20 mouse cellular contexts compared by ENCODE assay signal in genomic region chr6:49578340-49578739, GRCm38 (mm10).
A peak's percentile ranks its signal among the peaks of the same experiment; 100 is the strongest.
DNase-seq lines count a peak whose midpoint lies in the region; ATAC-seq and TF ChIP-seq lines count a peak whose summit lies in the region.
"Had no signal": no experiment of that assay in that cellular context is flagged by ENCODE, and none has a peak within 500 bp of the region (broad histone marks: within the 10 kb centered on the region; RNA-seq: fewer than 3 reads in every experiment).

No protein-coding gene starts in this region.

- no peak overlapping the region for H3ac ChIP-seq in myocyte (ENCODE audit: control insufficient read depth, insufficient read length)

- TF ChIP-seq CTCF in kidney, postnatal 0 days (IDR thresholded peaks at IDR 0.05; ENCODE audit: low read depth), result no peak
- no peak for TF ChIP-seq CTCF in kidney, adult 2 months (conservative IDR thresholded peaks at IDR 0.05; ENCODE audit: insufficient read depth, insufficient read length, low read depth, low read length)
- no peak for TF ChIP-seq CTCF in embryonic fibroblast, embryonic 13.5 days (IDR thresholded peaks at IDR 0.05; ENCODE audit: borderline replicate concordance, insufficient read depth, low read length)

- H3K4me1 ChIP-seq in kidney, postnatal 0 days (replicated peaks; ENCODE audit: insufficient read depth, low read length), result no peaks in the 10 kb centered on the region
- H3K4me1 ChIP-seq in kidney, adult 2 months (ENCODE audit: control insufficient read depth, insufficient read depth, low read length), result no peaks in the 10 kb centered on the region
- peaks cover 19% of the 10 kb centered on the region for H3K4me1 ChIP-seq in embryonic fibroblast, embryonic 13.5 days (ENCODE audit: control insufficient read depth, insufficient read depth, low read length)
- H3K4me1 ChIP-seq: embryonic facial prominence, embryonic 13.5 days had no signal

- H3K79me2 ChIP-seq in myocyte (ENCODE audit: control insufficient read depth, insufficient read depth), result no peaks in the 10 kb centered on the region

- no peak for ATAC-seq in kidney, postnatal 0 days (replicated peaks; ENCODE audit: low FRiP score, low read depth)
- ATAC-seq: forebrain, embryonic 15.5 days; hindbrain, embryonic 16.5 days had no signal

- no peak overlapping the region for H3K27ac ChIP-seq in kidney, postnatal 0 days
- no peak overlapping the region for H3K27ac ChIP-seq in kidney, adult 2 months (ENCODE audit: insufficient read depth, low read depth, low read length)
- H3K27ac ChIP-seq in embryonic fibroblast, embryonic 13.5 days (ENCODE audit: insufficient read depth, low read length), result peak overlapping the region; percentile 60
- H3K27ac ChIP-seq: embryonic facial prominence, embryonic 13.5 days; forebrain, embryonic 15.5 days; heart, embryonic 13.5 days; hindbrain, embryonic 12.5 days had no signal

- no peak overlapping the region for H3K4me2 ChIP-seq in kidney, postnatal 0 days (ENCODE audit: low read length)
- H3K4me2 ChIP-seq in myocyte (ENCODE audit: low read depth), result peak overlapping the region; percentile 64
- H3K4me2 ChIP-seq: embryonic facial prominence, embryonic 13.5 days; forebrain, embryonic 15.5 days; heart, embryonic 13.5 days; hindbrain, embryonic 12.5 days had no signal

- H3K9me3 ChIP-seq in kidney, postnatal 0 days (replicated peaks; ENCODE audit: low read length), result no peaks in the 10 kb centered on the region
- H3K9me3 ChIP-seq: embryonic facial prominence, embryonic 13.5 days; forebrain, embryonic 15.5 days; heart, embryonic 13.5 days; hindbrain, embryonic 12.5 days had no signal

- H3K27me3 ChIP-seq in kidney, postnatal 0 days (ENCODE audit: insufficient read depth, low read length), result no peaks in the 10 kb centered on the region
- no peaks in the 10 kb centered on the region for H3K27me3 ChIP-seq in kidney, adult 2 months (replicated peaks; ENCODE audit: control insufficient read depth, insufficient read depth, low read length)
- H3K27me3 ChIP-seq in myocyte (ENCODE audit: control insufficient read depth, insufficient read depth, insufficient read length), result no peaks in the 10 kb centered on the region
- H3K27me3 ChIP-seq: CH12.LX; embryonic facial prominence, embryonic 13.5 days; forebrain, embryonic 15.5 days; heart, embryonic 13.5 days; hindbrain, embryonic 12.5 days had no signal

- H3K9ac ChIP-seq in kidney, postnatal 0 days (ENCODE audit: low read depth, low read length), result no peak overlapping the region
- H3K9ac ChIP-seq: embryonic facial prominence, embryonic 13.5 days; forebrain, embryonic 15.5 days; heart, embryonic 13.5 days; hindbrain, embryonic 12.5 days had no signal

- peak; percentile 7 for DNase-seq in kidney, postnatal 0 days (ENCODE audit: low spot score)
- DNase-seq in kidney, adult 2 months, result no peak
- DNase-seq in Muller cell, postnatal 12 days (ENCODE audit: inconsistent ontology term), result peak; percentile 37
- DNase-seq in natural killer cell, adult 2 months (ENCODE audit: low spot score in 2 of 2), result no peak
- DNase-seq in adrenal gland, adult 8-10 months, result no peak
- DNase-seq in ovary, adult 18-20 months (ENCODE audit: low spot score), result no peak
- DNase-seq: adrenal gland, postnatal 14 days; cerebellum, adult 2 months; gastrocnemius, postnatal 36 days; heart, postnatal 36 days; kidney, adult 11 months had no signal

- WGBS in kidney, postnatal 0 days, result 52% methylated on average over 6 of the region's 6 CpGs
- WGBS in kidney, adult 2 months, result 74% methylated on average over 6 of the region's 6 CpGs

- H3K4me3 ChIP-seq in kidney, postnatal 0 days (replicated peaks; ENCODE audit: low read depth, low read length), result no peak overlapping the region
- no peak overlapping the region for H3K4me3 ChIP-seq in kidney, adult 2 months (ENCODE audit: insufficient read depth, low read depth, low read length)
- H3K4me3 ChIP-seq in embryonic fibroblast, embryonic 13.5 days (ENCODE audit: insufficient read depth, low read length), result no peak overlapping the region
- no peak overlapping the region for H3K4me3 ChIP-seq in myocyte
- H3K4me3 ChIP-seq: embryonic facial prominence, embryonic 13.5 days; erythroblast, embryonic 14.5 days; forebrain, embryonic 15.5 days; heart, embryonic 13.5 days; hindbrain, embryonic 12.5 days had no signal

- no peaks in the 10 kb centered on the region for H3K36me3 ChIP-seq in kidney, postnatal 0 days (ENCODE audit: insufficient read depth, low read length)
- no peaks in the 10 kb centered on the region for H3K36me3 ChIP-seq in kidney, adult 2 months (ENCODE audit: control insufficient read depth, insufficient read depth, low read length)
- H3K36me3 ChIP-seq in myocyte (ENCODE audit: control insufficient read depth, insufficient read depth), result no peaks in the 10 kb centered on the region
- H3K36me3 ChIP-seq: embryonic facial prominence, embryonic 13.5 days; forebrain, embryonic 15.5 days; heart, embryonic 13.5 days; hindbrain, embryonic 12.5 days had no signal

- no peak for TF ChIP-seq POLR2A in kidney, adult 2 months (IDR thresholded peaks at IDR 0.05; ENCODE audit: low read depth, low read length)
- TF ChIP-seq POLR2A in embryonic fibroblast, embryonic 13.5 days (IDR thresholded peaks at IDR 0.05; ENCODE audit: low read depth, low read length), result no peak
- TF ChIP-seq POLR2A in myocyte (IDR thresholded peaks at IDR 0.05; ENCODE audit: insufficient read length, low read depth), result no peak

TF ChIP-seq in myocyte, 11 proteins besides CTCF, POLR2A, EP300 and RAD21:
- no peak for TF ChIP-seq POLR2AphosphoS2 (IDR thresholded peaks at IDR 0.05; ENCODE audit: insufficient read length, low read depth)
- TF ChIP-seq TCF12 (IDR thresholded peaks at IDR 0.05; ENCODE audit: insufficient read depth, poor library complexity, severe bottlenecking), result no peak
- TF ChIP-seq REST (IDR thresholded peaks at IDR 0.05; ENCODE audit: insufficient read depth, insufficient read length), result no peak
- TF ChIP-seq TCF3 (IDR thresholded peaks at IDR 0.05; ENCODE audit: insufficient read length, low read depth), result no peak
- no peak for TF ChIP-seq E2F4 (IDR thresholded peaks at IDR 0.05; ENCODE audit: insufficient read depth)
- no peak for TF ChIP-seq MYOD1 (IDR thresholded peaks at IDR 0.05; ENCODE audit: control insufficient read depth in 1 of 3, insufficient read length in 2 of 3, low read depth in 2 of 3)
- no peak for TF ChIP-seq USF1 (IDR thresholded peaks at IDR 0.05; ENCODE audit: low read depth)
- TF ChIP-seq SRF (IDR thresholded peaks at IDR 0.05; ENCODE audit: control insufficient read depth, insufficient read length, low read depth), result no peak
- TF ChIP-seq MAX (IDR thresholded peaks at IDR 0.05; ENCODE audit: low read depth), result no peak
- no peak for TF ChIP-seq CEBPB (IDR thresholded peaks at IDR 0.05; ENCODE audit: insufficient read depth, poor library complexity, severe bottlenecking)

Comparison
In these comparisons a context has a peak if more than half of its experiments do, and no peak if none do; other contexts are left out.
1. DNase-seq: peak in kidney, postnatal 0 days (single experiment) and Muller cell, postnatal 12 days (single experiment); none in kidney, adult 2 months (single experiment), natural killer cell, adult 2 months (0 of 2), adrenal gland, adult 8-10 months (single experiment) and ovary, adult 18-20 months (single experiment).